Mouse (Mus musculus) heart, postnatal 0 days (tissue): ENCODE measurements around the gene Rgs12. TPM values are rescaled to one million over a fixed set of nuclear protein-coding genes. Genes with fewer than 3 reads are reported as not detected.

Experiments
- ATAC-seq: fragments of 200-750 bp; cut with Nextera tagmentation; 2 replicates; pipeline ENCODE4 v1.8.0; 2017; ENCODE audit warnings: low read depth, moderate number of reproducible peaks, moderate library complexity; ENCODE audit not compliant: insufficient read depth
- DNase-seq: peaks from one replicate; pipeline ENCODE4 v3.0.0-alpha.2; 2016; ENCODE audit warnings: low spot score
- H3K27ac ChIP-seq: fragments of 300-500 bp; sonication (generic); 2 replicates; pipeline ENCODE4 v1.5.1; 2014; ENCODE audit warnings: low read depth, mild to moderate bottlenecking
- H3K27me3 ChIP-seq: fragments of 300-500 bp; sonication (generic); 2 replicates; pipeline ENCODE4 v1.6.1; 2014; ENCODE audit warnings: low read length, mixed read lengths; ENCODE audit not compliant: control insufficient read depth, insufficient read depth
- H3K36me3 ChIP-seq: fragments of 300-500 bp; sonication (generic); replicated peaks from 2 replicates; pipeline ENCODE4 v1.6.1; 2014; ENCODE audit warnings: low read length, mixed read lengths; ENCODE audit not compliant: control insufficient read depth, insufficient read depth
- H3K4me1 ChIP-seq: fragments of 300-500 bp; sonication (generic); 2 replicates; pipeline ENCODE4 v1.6.1; 2014; ENCODE audit warnings: antibody characterized with exemption; ENCODE audit not compliant: control insufficient read depth, insufficient read depth
- H3K4me2 ChIP-seq: fragments of 300-500 bp; sonication (generic); 2 replicates; pipeline ENCODE4 v1.6.1; 2014; ENCODE audit warnings: low read depth, mild to moderate bottlenecking, low read length, moderate library complexity
- H3K4me3 ChIP-seq: fragments of 300-500 bp; sonication (generic); 2 replicates; pipeline ENCODE4 v1.5.1; 2014; ENCODE audit warnings: low read depth, low read length
- H3K9ac ChIP-seq: fragments of 300-500 bp; sonication (generic); replicated peaks from 2 replicates; pipeline ENCODE4 v1.6.1; 2014; ENCODE audit warnings: low read depth, low read length, mixed read lengths
- H3K9me3 ChIP-seq: fragments of 300-500 bp; sonication (generic); replicated peaks from 2 replicates; pipeline ENCODE4 v1.6.1; 2016; ENCODE audit warnings: low read length; ENCODE audit not compliant: control insufficient read depth
- CTCF ChIP-seq: IDR thresholded peaks from 2 replicates; pipeline ENCODE4 v1.5.1; 2016; ENCODE audit warnings: antibody characterized with exemption, control low read depth, low read depth
- EP300 ChIP-seq: IDR thresholded peaks from 2 replicates; pipeline ENCODE4 v1.6.1; 2016; ENCODE audit warnings: antibody characterized with exemption, low read depth
- WGBS: fragments of 180-500 bp; shearing (Covaris S2); extraction: QIAGEN DNeasy Blood & Tissue Kit; methylation state at CpG from one replicate; pipeline ENCODE4 v1.1.7; 2014; 5-methylcytosine and 5-hydroxymethylcytosine counted together
- polyA plus RNA-seq: library from polyadenylated mRNA; unstranded; fragments of >200 nt; fragmentation: Nextera tagmentation; extraction: Ambion mirVana; gene quantifications from 2 replicates; pipeline ENCODE4 v1.2.1, GENCODE M21; 2015
- total RNA-seq: library from RNA; depleted of rRNA; stranded (reverse); fragments of >200 nt; gene quantifications from 2 replicates; pipeline ENCODE4 v1.2.3, GENCODE M21; 2014; ENCODE audit warnings: low replicate concordance; rRNA removed

Gene Rgs12
- 51.1 and 77.3 TPM in 2 replicates for total RNA-seq
- polyA plus RNA-seq, result 27.7 and 29.2 TPM in 2 replicates

GRCm38 (mm10) chr5:34948861-34949760 is at the start of gene Rgs12:
Rgs12 (plus strand) TSS chr5:34949445.
- Histone ChIP-seq H3K36me3 (no peaks in the 10 kb centered on the region), H3K4me3 (peak within 1 kb of the TSS; percentile 80), H3K27me3 (no peaks in the 10 kb centered on the region), H3K4me1 (peaks cover 31% of the 10 kb centered on the region), H3K27ac (peak within 1 kb of the TSS; percentile 80), H3K9me3 (no peaks in the 10 kb centered on the region), H3K9ac (peak within 1 kb of the TSS; percentile 85), H3K4me2 (peak within 1 kb of the TSS; percentile 76)
- peak; percentile 82 for DNase-seq
- TF ChIP-seq EP300, result no peak
- no peak for TF ChIP-seq CTCF
- peak; percentile 96 for ATAC-seq
- under 1% methylated on average over 71 of the region's 84 CpGs for WGBS

DNA sequence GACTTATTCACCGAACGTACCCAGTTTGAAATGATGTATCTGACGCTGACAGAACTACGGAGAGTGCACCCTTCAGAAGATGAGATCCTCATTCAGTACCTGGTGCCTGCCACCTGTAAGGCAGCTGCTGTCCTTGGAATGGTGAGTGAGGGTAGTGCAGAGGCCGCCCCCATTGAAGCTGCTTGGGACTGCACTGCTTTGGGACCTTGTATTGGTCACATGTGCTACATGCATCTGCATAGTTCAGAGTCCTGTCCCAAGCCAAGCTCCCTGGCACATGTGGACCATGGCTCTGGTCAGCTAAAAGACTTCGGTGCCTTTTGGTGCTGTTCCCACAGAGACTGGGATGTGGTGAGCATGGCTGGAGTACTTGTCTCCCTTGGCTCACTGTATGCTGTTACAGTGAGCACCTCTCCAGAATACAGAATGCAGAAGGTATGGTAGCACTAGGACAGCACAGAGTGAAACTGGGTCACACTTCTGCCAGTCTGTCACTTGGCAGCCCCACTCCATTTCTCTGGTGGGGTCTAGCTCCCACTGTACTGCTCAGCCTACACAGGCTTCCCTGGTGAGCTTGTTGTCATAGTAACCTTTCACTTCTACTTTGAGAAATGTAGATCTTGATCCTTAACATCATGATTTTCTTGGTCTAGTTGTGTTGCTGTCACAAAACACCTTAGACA is 49.3 kb upstream of the Rgs12 start:
- H3K27ac ChIP-seq, result no peak overlapping the region
- H3K4me3 ChIP-seq, result no peak overlapping the region
- no peak overlapping the region for H3K9ac ChIP-seq
- H3K4me1 ChIP-seq, result peaks cover 4% of the 10 kb centered on the region; the same call in 1 of the 2 replicates
- TF ChIP-seq CTCF, result no peak
- H3K36me3 ChIP-seq, result peaks cover 53% of the 10 kb centered on the region
- no peak overlapping the region for H3K4me2 ChIP-seq
- ATAC-seq (no peak), DNase-seq (no peak)
- H3K27me3 ChIP-seq, result no peaks in the 10 kb centered on the region
- WGBS, result 94% methylated on average over 6 of the region's 6 CpGs
- no peaks in the 10 kb centered on the region for H3K9me3 ChIP-seq

- H3K36me3 ChIP-seq, result peaks cover 63% of the 10 kb centered on the region
- H3K9ac ChIP-seq, result no peak overlapping the region
- ATAC-seq, result no peak
- H3K4me1 ChIP-seq, result no peaks in the 10 kb centered on the region
- DNase-seq, result no peak
- no peak overlapping the region for H3K4me3 ChIP-seq
- TF ChIP-seq EP300 (no peak), CTCF (no peak)
- H3K9me3 ChIP-seq, result no peaks in the 10 kb centered on the region
- H3K27ac ChIP-seq, result no peak overlapping the region
- H3K4me2 ChIP-seq, result no peak overlapping the region
- no peaks in the 10 kb centered on the region for H3K27me3 ChIP-seq
These were observed 46.9 kb upstream of the Rgs12 start for GRCm38 (mm10) chr5:34902371-34902770.

GRCm38 (mm10) chr5:34902811-34903385 is 46.3 kb upstream of the Rgs12 start:
- TF ChIP-seq EP300, result no peak
- TF ChIP-seq CTCF, result peak; percentile 64
- H3K36me3 ChIP-seq, result peaks cover 63% of the 10 kb centered on the region
- H3K27me3 ChIP-seq, result no peaks in the 10 kb centered on the region
- H3K9ac ChIP-seq, result no peak overlapping the region
- H3K9me3 ChIP-seq, result no peaks in the 10 kb centered on the region
- H3K4me1 ChIP-seq, result no peaks in the 10 kb centered on the region
- ATAC-seq, result peak; percentile 90
- WGBS, result 48% methylated on average over 5 of the region's 5 CpGs
- H3K4me2 ChIP-seq, result no peak overlapping the region
- peak; percentile 69 for DNase-seq
- H3K27ac ChIP-seq, result no peak overlapping the region
- no peak overlapping the region for H3K4me3 ChIP-seq

DNA sequence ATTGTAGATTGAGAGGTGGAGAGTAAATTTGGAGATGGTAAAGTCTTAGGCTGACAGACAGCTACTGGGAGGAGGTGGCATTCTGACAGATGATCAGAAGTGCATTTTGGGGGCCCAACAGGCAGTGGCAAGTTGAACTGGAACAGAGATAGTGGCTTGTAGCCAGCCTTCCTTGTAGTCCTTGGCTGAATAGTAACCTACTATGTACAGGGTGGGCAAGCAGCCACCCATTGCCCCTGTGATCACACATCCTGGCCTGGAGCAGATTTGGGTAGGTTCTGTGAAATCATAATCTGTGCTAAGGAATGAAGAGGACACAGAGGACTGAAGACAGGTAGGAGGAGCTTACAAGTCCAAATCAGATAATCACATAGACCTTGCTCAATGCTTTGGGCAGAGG is 44.8 kb upstream of the Rgs12 start:
- H3K4me3 ChIP-seq, result no peak overlapping the region
- H3K9me3 ChIP-seq, result no peaks in the 10 kb centered on the region
- H3K4me2 ChIP-seq, result no peak overlapping the region
- H3K4me1 ChIP-seq, result 0 out of 2 replicates have a peak, but pooled peaks cover 6% of the 10 kb centered on the region
- no peak for TF ChIP-seq CTCF
- TF ChIP-seq EP300, result no peak
- DNase-seq, result no peak
- no peaks in the 10 kb centered on the region for H3K27me3 ChIP-seq
- ATAC-seq, result no peak
- H3K27ac ChIP-seq, result no peak overlapping the region
- no peak overlapping the region for H3K9ac ChIP-seq
- peaks cover 63% of the 10 kb centered on the region for H3K36me3 ChIP-seq
